Mouse (Mus musculus) liver, embryonic 16.5 days (tissue): ENCODE data around the gene Kalrn. TPM values are rescaled to one million over a fixed set of nuclear protein-coding genes. Genes with fewer than 3 reads are reported as not detected.

Experiments used
- ATAC-seq: fragments of 200-750 bp; cut with Nextera tagmentation; 2 replicates; pipeline ENCODE4 v1.8.0; 2017; ENCODE audit warnings: low read depth, mild to moderate bottlenecking, moderate number of reproducible peaks, moderate library complexity
- H3K27ac ChIP-seq: fragments of 300-500 bp; sonication (generic); 2 replicates; pipeline ENCODE4 v1.5.1; 2014; ENCODE audit warnings: mild to moderate bottlenecking, low read length
- H3K27me3 ChIP-seq: fragments of 300-500 bp; sonication (generic); 2 replicates; pipeline ENCODE4 v1.6.1; 2014; ENCODE audit warnings: low read depth, low read length, mixed read lengths; ENCODE audit not compliant: control insufficient read depth, insufficient read depth
- H3K36me3 ChIP-seq: fragments of 300-500 bp; sonication (generic); 2 replicates; pipeline ENCODE4 v1.6.1; 2014; ENCODE audit warnings: mild to moderate bottlenecking; ENCODE audit not compliant: control insufficient read depth, insufficient read depth
- H3K4me1 ChIP-seq: fragments of 300-500 bp; sonication (generic); 2 replicates; pipeline ENCODE4 v1.6.1; 2014; ENCODE audit warnings: low read depth, low read length, mixed read lengths; ENCODE audit not compliant: control insufficient read depth
- H3K4me2 ChIP-seq: fragments of 300-500 bp; sonication (generic); 2 replicates; pipeline ENCODE4 v1.6.1; 2014; ENCODE audit warnings: low read depth, low read length, mixed read lengths
- H3K4me3 ChIP-seq: fragments of 300-500 bp; sonication (generic); 2 replicates; pipeline ENCODE4 v1.5.1; 2014; ENCODE audit warnings: low read depth, mild to moderate bottlenecking, low read length
- H3K9ac ChIP-seq: fragments of 300-500 bp; sonication (generic); 2 replicates; pipeline ENCODE4 v1.6.1; 2014; ENCODE audit warnings: low read depth, low read length
- H3K9me3 ChIP-seq: fragments of 300-500 bp; sonication (generic); replicated peaks from 2 replicates; pipeline ENCODE4 v1.6.1; 2016; ENCODE audit warnings: low read length; ENCODE audit not compliant: control insufficient read depth
- WGBS: fragments of 180-500 bp; shearing (Covaris S2); extraction: QIAGEN DNeasy Blood & Tissue Kit; methylation state at CpG from one replicate; pipeline ENCODE4 v1.1.7; 2014; ENCODE audit not compliant: insufficient replicate concordance; 5-methylcytosine and 5-hydroxymethylcytosine counted together
- polyA plus RNA-seq: library from polyadenylated mRNA; unstranded; fragments of >200 nt; fragmentation: Nextera tagmentation; extraction: Ambion mirVana; gene quantifications from 2 replicates; pipeline ENCODE4 v1.2.1, GENCODE M21; 2015

The Kalrn gene
- polyA plus RNA-seq, 1 experiment from 2014 or later, result 11.2 TPM

DNA sequence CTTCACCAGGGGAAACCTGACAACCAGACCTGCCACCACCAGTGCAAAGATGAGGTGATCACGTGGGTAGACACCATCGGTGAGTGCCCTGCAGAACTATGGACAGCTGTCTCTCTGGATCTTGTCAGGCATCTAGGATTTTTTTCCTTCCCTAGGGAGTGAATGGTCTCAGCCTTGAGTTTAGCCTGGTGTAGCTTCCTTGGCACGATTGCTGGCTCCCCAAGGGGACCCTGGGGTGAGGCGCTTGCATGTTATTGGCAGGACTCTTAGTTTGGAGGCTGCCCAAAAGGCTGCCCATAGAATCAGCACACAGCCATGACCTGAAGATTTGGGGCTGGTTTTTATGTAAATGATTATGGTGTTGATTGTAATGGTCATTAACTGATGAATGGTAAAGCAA, 629.2 kb downstream of the Kalrn start:
- H3K27me3 ChIP-seq, result no peaks in the 10 kb centered on the region
- no peak overlapping the region for H3K4me2 ChIP-seq
- no peak overlapping the region for H3K9ac ChIP-seq
- H3K4me3 ChIP-seq, result no peak overlapping the region
- no peaks in the 10 kb centered on the region for H3K36me3 ChIP-seq
- H3K4me1 ChIP-seq, result peaks cover 12% of the 10 kb centered on the region
- no peaks in the 10 kb centered on the region for H3K9me3 ChIP-seq
- ATAC-seq, result no peak
- 66% methylated on average over 4 of the region's 4 CpGs for WGBS
- H3K27ac ChIP-seq, result no peak overlapping the region

DNA sequence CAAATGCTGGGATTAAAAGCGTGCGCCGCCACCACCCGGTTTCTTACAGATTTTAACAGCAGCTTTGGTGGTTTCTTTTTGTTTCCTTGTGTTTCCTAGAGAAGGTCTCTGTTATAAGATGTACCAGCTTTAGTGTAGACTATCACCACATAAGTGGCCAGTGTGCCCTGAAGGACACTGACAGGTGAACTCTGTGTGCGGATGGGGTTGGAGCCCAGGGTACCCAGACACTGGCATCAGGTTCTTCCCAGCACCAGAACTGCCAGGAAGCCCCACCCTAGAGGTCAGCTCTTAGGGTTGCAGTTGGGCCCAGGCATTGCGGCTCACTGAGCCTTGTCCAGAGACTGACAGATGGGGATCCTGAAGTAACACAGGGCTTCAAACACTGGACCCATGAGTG, 629.9 kb downstream of the Kalrn start:
- no peak for ATAC-seq
- no peak overlapping the region for H3K4me2 ChIP-seq
- no peaks in the 10 kb centered on the region for H3K9me3 ChIP-seq
- H3K27ac ChIP-seq, result no peak overlapping the region
- WGBS, result 87% methylated on average over 6 of the region's 6 CpGs
- no peak overlapping the region for H3K4me3 ChIP-seq
- no peaks in the 10 kb centered on the region for H3K36me3 ChIP-seq
- H3K9ac ChIP-seq, result no peak overlapping the region
- H3K4me1 ChIP-seq, result peaks cover 12% of the 10 kb centered on the region
- H3K27me3 ChIP-seq, result no peaks in the 10 kb centered on the region

DNA sequence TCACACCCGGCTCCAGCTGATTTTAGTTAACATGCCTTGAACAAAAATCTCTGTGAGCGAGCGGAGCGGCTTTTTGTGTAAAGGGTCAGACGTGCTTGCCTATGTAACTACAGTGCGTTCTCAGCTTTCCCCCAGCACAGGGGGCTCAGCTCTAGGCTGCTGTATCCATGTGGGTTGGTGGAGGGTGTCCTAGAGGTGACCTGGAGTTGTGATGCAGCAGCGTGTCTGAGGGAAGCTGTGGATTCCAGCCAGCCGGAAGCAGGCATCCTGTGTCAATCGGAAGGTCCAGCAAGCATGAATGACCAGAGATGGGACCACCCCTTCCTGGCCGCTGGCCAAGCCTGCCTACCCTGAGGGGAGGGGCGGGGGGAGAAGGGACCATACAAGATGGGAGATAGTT, 631.0 kb downstream of the Kalrn start:
- WGBS, result 59% methylated on average over 11 of the region's 11 CpGs
- no peak overlapping the region for H3K9ac ChIP-seq
- no peak overlapping the region for H3K27ac ChIP-seq
- H3K36me3 ChIP-seq, result no peaks in the 10 kb centered on the region
- no peak overlapping the region for H3K4me2 ChIP-seq
- H3K4me1 ChIP-seq, result peaks cover 9% of the 10 kb centered on the region
- no peak overlapping the region for H3K4me3 ChIP-seq
- ATAC-seq, result no peak
- H3K9me3 ChIP-seq, result no peaks in the 10 kb centered on the region
- H3K27me3 ChIP-seq, result no peaks in the 10 kb centered on the region

DNA sequence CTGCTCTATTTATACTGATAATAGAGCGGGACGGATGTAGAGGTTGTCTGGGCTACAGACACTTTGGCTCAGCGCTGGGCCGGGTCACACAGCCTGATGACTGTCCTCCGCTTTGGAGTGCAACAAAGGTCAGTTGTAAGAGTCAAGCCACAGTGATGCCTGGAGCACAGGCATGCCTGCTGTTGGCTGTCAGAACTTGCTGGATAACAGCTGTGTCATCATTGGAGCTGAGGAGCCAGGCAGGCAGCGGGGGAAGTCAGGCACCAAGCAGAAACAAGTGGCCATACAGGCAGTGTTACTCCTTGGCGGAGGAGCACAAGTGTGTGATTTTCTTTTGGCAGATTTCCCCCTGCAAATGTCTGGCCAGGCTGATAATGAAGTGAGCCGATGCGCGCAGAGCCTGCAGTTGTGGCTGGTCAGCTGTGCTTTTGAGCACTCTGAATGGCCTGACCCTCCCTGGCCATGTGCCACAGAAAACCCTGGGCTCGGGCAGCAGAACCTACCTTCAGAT, 632.0 kb downstream of the Kalrn start:
- Histone ChIP-seq H3K9me3 (no peaks in the 10 kb centered on the region), H3K4me1 (peaks cover 3% of the 10 kb centered on the region; the same call in 1 of the 2 replicates), H3K4me3 (no peak overlapping the region), H3K9ac (no peak overlapping the region), H3K27me3 (no peaks in the 10 kb centered on the region), H3K27ac (no peak overlapping the region), H3K36me3 (no peaks in the 10 kb centered on the region), H3K4me2 (no peak overlapping the region)
- WGBS, result 46% methylated on average over 11 of the region's 11 CpGs
- peak; percentile 35 for ATAC-seq

DNA sequence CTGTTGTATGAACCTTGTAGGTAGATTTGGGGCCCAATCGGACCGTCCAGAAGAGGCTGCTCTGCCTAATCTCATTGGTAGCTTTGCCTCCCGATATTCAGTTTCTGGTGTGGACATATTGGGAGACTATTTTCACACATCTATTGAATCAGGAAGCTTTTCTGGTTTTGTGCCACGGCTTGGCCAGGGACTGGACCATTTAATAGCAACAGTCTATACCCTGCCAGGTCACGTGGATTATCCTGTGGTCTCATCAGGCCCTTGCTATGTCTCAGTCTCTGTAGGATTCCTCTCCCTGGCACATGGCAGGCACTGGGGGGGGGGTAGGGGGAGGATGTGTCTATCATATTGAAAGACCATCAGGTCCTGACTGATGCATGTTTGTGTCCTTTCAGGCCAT, 633.2 kb downstream of the Kalrn start:
- no peak overlapping the region for H3K9ac ChIP-seq
- no peak overlapping the region for H3K4me3 ChIP-seq
- H3K27ac ChIP-seq, result no peak overlapping the region
- no peaks in the 10 kb centered on the region for H3K9me3 ChIP-seq
- no peaks in the 10 kb centered on the region for H3K27me3 ChIP-seq
- WGBS, result 63% methylated on average over 5 of the region's 5 CpGs
- no peak for ATAC-seq
- no peaks in the 10 kb centered on the region for H3K36me3 ChIP-seq
- H3K4me1 ChIP-seq, result no peaks in the 10 kb centered on the region
- H3K4me2 ChIP-seq, result no peak overlapping the region

DNA sequence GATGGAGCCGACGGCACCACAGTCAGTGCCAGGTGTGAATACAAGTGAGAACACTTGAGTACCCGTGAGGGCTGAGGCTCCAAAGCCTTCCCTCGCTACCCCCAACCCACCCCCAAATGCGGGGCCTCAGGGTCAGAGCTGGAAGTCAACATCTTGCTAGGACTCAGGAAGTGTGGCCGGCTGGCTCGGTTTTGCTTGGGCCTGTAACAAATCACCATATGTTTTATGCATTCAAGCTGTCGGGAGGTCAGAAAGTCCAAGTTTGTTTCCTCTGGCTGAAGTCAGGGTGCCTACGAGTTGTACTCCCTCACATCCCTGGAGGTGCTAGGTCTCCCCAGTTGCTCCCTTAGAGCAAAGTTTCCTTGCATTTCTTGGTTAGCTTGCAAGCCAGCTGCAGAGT, 633.7 kb downstream of the Kalrn start:
- no peak overlapping the region for H3K9ac ChIP-seq
- no peaks in the 10 kb centered on the region for H3K27me3 ChIP-seq
- H3K9me3 ChIP-seq, result no peaks in the 10 kb centered on the region
- no peak overlapping the region for H3K4me2 ChIP-seq
- no peak for ATAC-seq
- 52% methylated on average over 9 of the region's 9 CpGs for WGBS
- no peak overlapping the region for H3K4me3 ChIP-seq
- no peak overlapping the region for H3K27ac ChIP-seq
- H3K4me1 ChIP-seq, result peaks cover under 1% of the 10 kb centered on the region; the same call in 1 of the 2 replicates
- no peaks in the 10 kb centered on the region for H3K36me3 ChIP-seq

DNA sequence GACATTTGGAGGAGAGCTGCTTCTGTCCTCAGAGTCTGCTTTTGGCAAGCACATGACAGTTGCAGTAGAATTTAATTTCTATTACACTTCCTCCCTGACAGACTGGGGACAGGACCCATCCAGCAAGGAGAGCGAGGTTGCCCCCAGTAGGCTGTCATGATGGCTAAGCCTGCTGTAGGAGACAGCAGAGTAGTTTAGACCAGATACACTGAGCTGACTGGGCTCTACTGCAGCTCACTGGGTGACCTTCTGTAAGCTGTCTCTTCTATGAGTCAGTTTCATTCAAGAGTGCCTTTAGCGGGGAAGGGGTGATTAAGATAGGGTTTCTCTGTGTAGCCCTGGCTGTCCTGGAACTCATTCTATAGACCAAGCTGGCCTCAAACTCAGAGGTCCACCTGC, 634.2 kb downstream of the Kalrn start:
- Histone ChIP-seq H3K4me3 (no peak overlapping the region), H3K27ac (no peak overlapping the region), H3K27me3 (no peaks in the 10 kb centered on the region), H3K9me3 (no peaks in the 10 kb centered on the region), H3K36me3 (no peaks in the 10 kb centered on the region), H3K4me1 (peaks cover 4% of the 10 kb centered on the region; the same call in 1 of the 2 replicates), H3K9ac (no peak overlapping the region), H3K4me2 (no peak overlapping the region)
- ATAC-seq, result no peak
- WGBS, result 66% methylated on average over 2 of the region's 2 CpGs

DNA sequence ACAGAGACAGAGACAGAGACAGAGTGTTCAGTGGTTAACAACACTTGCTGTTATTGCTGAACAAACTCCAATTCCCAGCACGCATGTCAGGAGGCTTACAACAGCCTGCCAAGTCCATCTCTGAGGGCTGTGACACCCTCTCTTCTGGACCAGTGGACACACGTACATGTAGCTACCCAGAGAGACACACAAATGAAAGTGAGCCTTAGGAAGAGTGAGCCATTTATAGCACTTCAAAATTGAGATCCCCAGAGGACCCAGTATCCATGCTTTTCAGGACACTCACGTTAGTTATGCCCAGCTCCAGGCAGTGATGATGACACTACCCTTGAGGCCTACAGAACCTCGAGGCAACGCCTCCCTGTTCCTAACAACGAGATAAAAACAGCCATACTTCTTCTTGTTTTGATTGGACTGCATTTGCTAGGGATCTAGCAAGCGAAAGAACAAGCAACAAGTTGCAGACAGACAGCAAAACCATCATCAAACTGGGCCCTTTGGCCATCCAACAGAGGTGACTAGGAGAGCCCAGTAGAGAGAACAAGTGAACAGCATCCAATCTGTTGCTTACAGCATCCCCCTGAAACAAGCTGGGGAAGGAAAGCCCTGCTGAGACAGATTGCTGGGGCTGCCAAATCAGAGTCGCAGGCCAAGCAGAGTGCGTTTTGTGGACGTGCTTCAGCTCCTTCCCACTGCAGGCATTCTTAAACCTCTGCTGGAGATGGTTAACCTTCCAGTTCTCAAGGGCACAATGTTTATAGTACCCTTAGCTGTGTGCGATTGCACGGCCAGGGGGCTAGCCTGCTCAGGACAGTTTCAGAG, 634.8 kb downstream of the Kalrn start:
- Histone ChIP-seq H3K9ac (no peak overlapping the region), H3K36me3 (no peaks in the 10 kb centered on the region), H3K4me1 (peaks cover 4% of the 10 kb centered on the region; the same call in 1 of the 2 replicates), H3K4me3 (no peak overlapping the region), H3K9me3 (no peaks in the 10 kb centered on the region), H3K27ac (no peak overlapping the region), H3K27me3 (no peaks in the 10 kb centered on the region), H3K4me2 (no peak overlapping the region)
- ATAC-seq, result no peak
- WGBS, result 55% methylated on average over 12 of the region's 12 CpGs

DNA sequence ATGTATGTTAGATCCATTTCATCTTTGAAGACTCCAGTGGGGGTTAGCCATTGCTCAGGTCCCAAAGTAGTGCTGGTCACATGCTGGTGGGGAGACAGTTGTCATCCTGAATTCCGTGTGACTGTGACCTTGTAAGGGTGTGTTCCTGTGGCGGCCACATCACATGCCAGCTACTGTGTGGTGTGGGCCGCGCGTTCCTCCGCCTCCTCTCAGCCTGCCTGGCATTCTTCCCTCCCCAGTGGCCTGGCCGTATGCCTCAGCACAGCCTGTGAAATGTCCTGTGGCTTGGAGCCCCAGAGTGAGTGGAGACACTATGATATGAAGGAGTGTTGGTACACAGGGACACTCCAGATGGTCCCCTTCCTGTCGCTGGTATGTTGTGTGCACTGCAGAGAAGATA, 635.8 kb downstream of the Kalrn start:
- Histone ChIP-seq H3K9ac (no peak overlapping the region), H3K27ac (no peak overlapping the region), H3K4me3 (no peak overlapping the region), H3K27me3 (no peaks in the 10 kb centered on the region), H3K36me3 (no peaks in the 10 kb centered on the region), H3K9me3 (no peaks in the 10 kb centered on the region), H3K4me2 (no peak overlapping the region), H3K4me1 (peaks cover 4% of the 10 kb centered on the region; the same call in 1 of the 2 replicates)
- no peak for ATAC-seq
- WGBS, result 40% methylated on average over 8 of the region's 8 CpGs
